Mouse (Mus musculus) E14TG2a.4 (cell line): ENCODE measurements at regions not wholly inside any gene's neighbourhood (a gene's known extent, or its start where the extent isn't known, plus 50 kb on each side); places are given as distances from the start of the nearest gene placed in this dataset.

Experiments
- H3K27me3 ChIP-seq: 2 replicates; pipeline ENCODE4 v1.6.1; 2014; ENCODE audit warnings: low read length, control low read depth; ENCODE audit not compliant: insufficient read depth
- H3K36me3 ChIP-seq: 2 replicates; pipeline ENCODE4 v1.6.1; 2014; ENCODE audit warnings: low read length, control low read depth; ENCODE audit not compliant: insufficient read depth
- H3K4me1 ChIP-seq: replicated peaks from 2 replicates; pipeline ENCODE4 v1.6.1; 2014; ENCODE audit warnings: low read depth, low read length, control low read depth
- H3K4me3 ChIP-seq: replicated peaks from 2 replicates; pipeline ENCODE4 v1.5.1; 2014; ENCODE audit warnings: mild to moderate bottlenecking, low read length
- H3K9me3 ChIP-seq: 2 replicates; pipeline ENCODE4 v1.6.1; 2014; ENCODE audit warnings: low read length, control low read depth
- CTCF ChIP-seq: conservative IDR thresholded peaks from 2 replicates; pipeline ENCODE4 v1.5.1; 2014; ENCODE audit warnings: low read length
- NANOG ChIP-seq: IDR thresholded peaks from 2 replicates; pipeline ENCODE4 v1.6.1; 2014; ENCODE audit warnings: borderline replicate concordance, low read length, mixed read lengths
- POU5F1 ChIP-seq: IDR thresholded peaks from 2 replicates; pipeline ENCODE4 v1.6.1; 2014; ENCODE audit warnings: low read length, borderline replicate concordance

DNA sequence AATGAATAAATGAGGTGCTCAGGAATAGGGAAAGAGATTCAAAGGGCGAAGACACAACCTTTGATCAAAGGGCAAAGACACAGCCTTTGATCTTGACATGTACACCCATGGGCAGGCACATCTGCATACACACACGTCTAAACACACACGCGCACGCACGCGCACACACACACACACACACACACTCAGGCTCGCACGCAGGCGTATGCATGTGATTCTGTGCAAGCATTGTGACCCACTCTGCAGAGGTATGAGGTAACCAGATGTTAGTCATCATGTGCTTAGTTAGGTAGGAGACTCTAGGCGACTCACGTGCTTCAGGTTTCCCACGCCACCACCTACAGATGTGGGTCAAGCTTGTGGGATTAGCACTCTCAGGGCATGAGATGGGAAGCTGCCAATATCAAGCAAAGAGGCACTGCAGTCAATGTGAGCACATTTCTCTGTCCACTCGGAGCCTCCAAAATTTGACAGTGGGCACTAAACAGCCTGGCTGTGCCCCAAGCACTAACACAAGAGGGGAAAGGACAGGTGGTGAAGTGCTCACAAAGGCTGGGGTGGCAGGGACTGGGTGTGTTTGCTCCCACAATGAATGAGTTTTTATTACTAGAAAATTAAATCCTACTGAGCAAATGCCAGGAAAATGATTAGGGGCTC, 123.3 kb upstream of the Slc44a1 start:
- peaks cover 22% of the 10 kb centered on the region for H3K9me3 ChIP-seq
- H3K27me3 ChIP-seq: no peaks in the 10 kb centered on the region
- H3K36me3 ChIP-seq: peaks cover 33% of the 10 kb centered on the region
- peaks cover 49% of the 10 kb centered on the region for H3K4me1 ChIP-seq
- TF ChIP-seq NANOG (no peak), POU5F1 (no peak), CTCF (no peak)
- H3K4me3 ChIP-seq: no peak overlapping the region

DNA sequence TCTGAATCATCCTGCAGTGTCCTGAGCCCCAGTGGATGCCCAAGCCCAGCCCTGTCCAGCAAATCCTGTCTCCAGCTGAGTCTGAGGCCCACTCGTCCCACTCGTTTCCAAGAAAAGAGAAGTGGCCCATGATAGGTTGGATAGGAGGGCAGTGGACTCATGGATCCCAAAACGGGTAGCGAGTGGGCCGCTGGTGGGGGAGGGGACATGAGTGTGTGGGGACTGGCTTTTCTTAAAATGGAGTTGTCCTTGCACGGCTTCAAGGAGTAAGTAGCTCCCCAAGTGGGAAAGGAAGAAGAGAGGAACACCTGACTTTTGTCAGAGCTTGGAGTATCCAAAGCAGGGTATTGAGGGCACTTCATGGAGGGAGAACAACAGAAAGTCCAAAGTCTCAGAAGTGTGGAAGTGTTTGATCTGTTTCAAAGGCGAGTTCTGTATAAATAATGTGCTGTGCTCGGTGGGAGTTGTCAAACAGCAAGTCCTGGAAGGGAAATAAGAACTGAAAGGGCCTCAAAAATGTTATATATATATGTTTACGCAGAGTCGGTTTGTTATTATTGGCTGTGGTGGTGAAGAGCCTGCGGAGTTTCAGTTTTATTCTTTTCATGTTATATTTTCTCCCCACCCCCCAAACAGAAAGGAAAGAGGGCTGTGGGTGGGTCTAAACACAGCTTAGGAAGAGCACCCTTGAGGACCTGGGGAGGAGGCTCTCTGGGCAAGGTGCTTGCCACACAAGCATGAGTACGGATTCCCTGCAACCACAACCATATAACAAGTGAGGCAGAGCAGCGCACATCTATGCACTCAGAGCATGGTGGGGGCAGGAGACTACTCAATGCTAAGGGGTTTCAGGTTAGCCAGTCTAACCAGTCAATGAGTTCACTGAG, 124.1 kb upstream of the Slc44a1 start:
- Histone ChIP-seq H3K9me3 (peaks cover 22% of the 10 kb centered on the region), H3K36me3 (peaks cover 33% of the 10 kb centered on the region), H3K27me3 (no peaks in the 10 kb centered on the region), H3K4me1 (peaks cover 41% of the 10 kb centered on the region), H3K4me3 (no peak overlapping the region)
- TF ChIP-seq POU5F1 (no peak), NANOG (no peak), CTCF (no peak)

DNA sequence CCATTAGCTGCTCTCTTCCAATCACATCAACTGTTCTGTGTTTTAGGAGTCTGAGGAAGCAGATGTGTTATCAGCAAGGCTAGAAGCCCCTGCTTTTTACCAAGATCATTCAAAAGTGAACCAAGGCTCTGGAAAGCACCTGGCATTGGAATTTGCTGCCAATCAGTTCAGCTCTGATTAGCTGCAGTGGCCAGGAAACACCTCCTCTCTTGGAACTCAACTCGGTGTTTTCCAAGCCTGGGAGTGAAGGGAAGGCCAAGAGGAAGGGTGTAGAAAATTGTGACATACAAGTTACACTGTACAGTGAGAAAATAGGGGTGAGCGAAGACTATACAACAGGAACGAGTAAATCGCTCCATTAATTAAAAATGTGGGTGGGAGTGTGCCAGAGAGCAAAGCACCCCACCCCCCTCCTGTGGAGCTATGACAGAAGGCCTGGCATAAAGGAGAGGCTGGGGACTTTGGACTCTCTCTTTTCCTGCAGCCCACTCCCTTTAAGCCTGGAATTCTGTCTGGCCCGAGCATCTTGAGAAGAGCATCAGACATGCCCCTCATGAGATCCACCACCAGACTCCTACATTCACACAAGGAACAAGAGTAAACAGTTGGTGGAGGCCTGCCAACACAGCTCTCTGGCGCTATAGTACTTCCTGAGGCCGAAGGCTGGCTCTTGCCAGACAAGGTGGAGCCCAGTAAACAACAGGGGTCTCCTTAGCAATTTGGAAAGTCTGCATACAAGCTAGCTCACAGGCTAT, 124.9 kb upstream of the Slc44a1 start:
- TF ChIP-seq CTCF: no peak
- TF ChIP-seq POU5F1: no peak
- no peak for TF ChIP-seq NANOG
- no peaks in the 10 kb centered on the region for H3K27me3 ChIP-seq
- peaks cover 33% of the 10 kb centered on the region for H3K36me3 ChIP-seq
- no peak overlapping the region for H3K4me3 ChIP-seq
- H3K4me1 ChIP-seq: peaks cover 38% of the 10 kb centered on the region
- H3K9me3 ChIP-seq: peaks cover 22% of the 10 kb centered on the region

DNA sequence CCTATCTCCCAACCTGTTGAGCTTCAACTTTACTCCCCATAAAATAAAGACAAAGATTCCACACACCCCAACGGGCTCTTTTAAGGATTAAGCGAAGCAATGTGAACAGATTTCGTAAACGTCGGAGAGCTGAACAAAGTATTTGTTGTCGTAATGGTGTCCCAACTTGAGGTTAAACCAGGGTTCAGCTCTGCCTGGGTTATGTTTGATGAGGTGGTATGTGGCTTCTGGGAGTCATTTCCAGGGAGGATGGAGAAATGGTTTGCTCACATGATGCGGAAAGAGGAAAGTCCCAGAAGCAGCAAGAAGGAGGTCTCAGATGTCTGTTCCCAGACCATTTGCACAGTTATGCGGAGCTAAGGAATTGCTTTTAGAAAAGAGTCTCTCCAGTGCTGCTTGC, 126.1 kb upstream of the Slc44a1 start:
- no peak overlapping the region for H3K4me3 ChIP-seq
- H3K9me3 ChIP-seq: peaks cover 22% of the 10 kb centered on the region
- peaks cover 37% of the 10 kb centered on the region for H3K4me1 ChIP-seq
- TF ChIP-seq POU5F1 (no peak), CTCF (no peak), NANOG (no peak)
- no peaks in the 10 kb centered on the region for H3K27me3 ChIP-seq
- H3K36me3 ChIP-seq: peaks cover 33% of the 10 kb centered on the region

DNA sequence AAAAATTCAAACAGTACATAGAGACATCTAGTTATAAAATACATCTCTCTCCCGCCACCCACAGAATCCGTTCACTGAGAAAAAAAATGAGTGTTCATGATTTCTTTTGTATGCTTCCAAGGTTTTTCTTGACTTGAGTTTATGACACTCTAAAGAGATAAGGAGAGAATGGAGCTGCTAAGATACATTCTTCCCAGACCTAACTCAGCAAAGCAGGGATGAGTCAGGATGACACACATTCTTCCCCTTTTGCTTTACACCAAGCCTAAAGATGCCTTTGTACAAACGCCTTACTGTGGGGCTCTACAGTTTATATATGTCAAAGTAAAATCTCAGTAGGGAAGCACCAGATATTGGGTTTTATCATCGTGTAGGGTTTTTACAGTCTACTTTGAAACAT, 133.1 kb upstream of the Slc44a1 start:
- H3K27me3 ChIP-seq: no peaks in the 10 kb centered on the region
- no peaks in the 10 kb centered on the region for H3K36me3 ChIP-seq
- no peaks in the 10 kb centered on the region for H3K4me1 ChIP-seq
- H3K9me3 ChIP-seq: no peaks in the 10 kb centered on the region
- no peak for TF ChIP-seq POU5F1
- TF ChIP-seq CTCF: no peak
- no peak for TF ChIP-seq NANOG
- no peak overlapping the region for H3K4me3 ChIP-seq

DNA sequence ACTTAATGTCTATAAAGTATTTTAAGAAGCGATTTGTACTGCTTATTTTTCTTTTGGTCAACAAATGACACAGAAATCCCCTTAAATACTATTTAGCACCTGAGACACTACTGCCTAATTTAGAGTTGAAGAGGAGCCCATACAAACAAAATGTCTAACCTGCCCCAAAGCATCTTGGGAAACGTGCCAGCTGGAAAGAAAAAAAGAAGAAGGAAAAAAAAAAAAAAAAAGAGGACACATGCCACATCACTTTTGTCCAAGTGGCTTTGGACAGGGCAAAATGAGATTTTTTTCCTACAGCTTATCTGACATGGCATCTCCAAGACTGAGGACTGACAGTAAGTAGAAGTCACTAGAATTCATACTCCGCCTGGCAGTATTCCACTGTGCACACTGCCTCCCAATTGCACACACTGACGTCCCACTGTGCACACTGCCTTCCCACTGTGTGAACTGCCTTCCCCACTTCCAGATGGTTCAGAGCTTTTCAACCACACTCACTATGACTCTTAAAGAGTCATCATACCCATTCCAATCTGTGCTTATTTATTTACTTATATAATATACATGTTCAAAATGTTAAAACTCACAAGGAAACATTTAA, 135.3 kb upstream of the Slc44a1 start:
- no peaks in the 10 kb centered on the region for H3K36me3 ChIP-seq
- H3K27me3 ChIP-seq: no peaks in the 10 kb centered on the region
- H3K9me3 ChIP-seq: no peaks in the 10 kb centered on the region
- H3K4me1 ChIP-seq: no peaks in the 10 kb centered on the region
- TF ChIP-seq CTCF (no peak), NANOG (no peak), POU5F1 (no peak)
- no peak overlapping the region for H3K4me3 ChIP-seq

DNA sequence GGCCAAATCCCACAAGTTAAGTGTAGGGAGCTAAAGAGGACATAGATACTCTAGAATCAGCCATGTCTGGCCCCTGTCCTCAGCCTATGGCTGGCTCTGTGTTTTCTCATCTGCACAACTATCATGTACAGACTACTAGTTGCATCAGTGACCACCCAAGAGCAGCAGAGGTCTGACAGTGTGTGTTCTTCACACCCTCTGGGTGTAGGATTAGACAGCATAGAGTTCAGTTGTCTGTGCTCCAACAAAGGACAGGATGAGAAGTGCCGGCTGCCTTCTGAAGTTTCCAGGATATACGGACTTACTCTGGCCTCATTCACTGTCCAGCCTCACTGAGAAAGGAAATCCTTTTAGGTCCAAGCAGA, 135.9 kb upstream of the Slc44a1 start:
- Histone ChIP-seq H3K4me3 (no peak overlapping the region), H3K36me3 (no peaks in the 10 kb centered on the region), H3K4me1 (no peaks in the 10 kb centered on the region), H3K9me3 (no peaks in the 10 kb centered on the region), H3K27me3 (no peaks in the 10 kb centered on the region)
- no peak for TF ChIP-seq NANOG
- TF ChIP-seq POU5F1: no peak
- no peak for TF ChIP-seq CTCF

DNA sequence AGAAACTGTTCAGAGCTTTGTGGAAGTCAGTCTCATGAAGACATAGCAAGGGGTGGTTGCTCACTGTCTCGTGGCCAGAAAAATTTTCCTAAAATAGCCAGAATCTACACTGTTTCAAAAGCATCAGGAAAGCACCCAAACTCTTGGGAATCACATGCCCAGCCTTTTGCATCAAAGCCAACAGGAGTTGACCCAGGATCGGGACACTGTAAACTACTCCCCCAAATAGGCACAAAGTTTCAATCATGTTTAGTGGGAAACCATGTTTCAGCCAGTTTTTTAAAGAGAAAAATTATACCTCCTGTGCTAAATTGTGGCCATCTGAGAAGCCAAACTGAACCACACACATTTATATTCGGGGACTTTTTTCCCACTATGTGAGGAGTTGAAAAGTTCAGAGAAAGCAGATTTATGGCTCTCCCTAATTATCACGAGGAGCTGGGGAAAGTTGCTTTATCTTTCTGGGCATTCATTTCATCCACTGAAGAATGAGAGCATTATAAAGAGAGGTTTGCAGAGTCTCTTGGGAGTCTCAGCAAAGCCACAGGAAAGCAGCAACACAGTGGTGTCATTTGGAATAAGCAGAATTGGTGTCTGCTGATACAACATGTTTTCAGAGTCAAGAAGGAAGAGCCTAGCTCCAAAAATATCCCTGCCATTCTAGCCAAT, 136.5 kb upstream of the Slc44a1 start:
- H3K4me3 ChIP-seq: no peak overlapping the region
- H3K9me3 ChIP-seq: no peaks in the 10 kb centered on the region
- H3K36me3 ChIP-seq: no peaks in the 10 kb centered on the region
- no peaks in the 10 kb centered on the region for H3K27me3 ChIP-seq
- no peaks in the 10 kb centered on the region for H3K4me1 ChIP-seq
- TF ChIP-seq CTCF: no peak
- TF ChIP-seq POU5F1: no peak
- no peak for TF ChIP-seq NANOG
